Mouse (Mus musculus) embryonic fibroblast, embryonic 13.5 days (primary cell): ENCODE results near the gene Itga5.

ENCODE experiments used
- CTCF ChIP-seq: IDR thresholded peaks from 2 replicates; pipeline ENCODE4 v1.5.1; 2011; ENCODE audit warnings: mild to moderate bottlenecking, control low read depth, low read length, moderate library complexity, borderline replicate concordance; ENCODE audit not compliant: insufficient read depth
- POLR2A ChIP-seq: IDR thresholded peaks from 2 replicates; pipeline ENCODE4 v1.6.1; 2011; ENCODE audit warnings: low read depth, mild to moderate bottlenecking, control low read depth, low read length, moderate library complexity

- TF ChIP-seq CTCF (peak; percentile 36; the same call in 1 of the 2 replicates), POLR2A (no peak)
Observed at GRCm38 (mm10) chr15:103321076-103321475, 45.5 kb downstream of the Itga5 start.
